ENCODE assay signal across 12 mouse cellular contexts in genomic region chr1:144309901-144310300, GRCm38 (mm10).
"Had no signal": no experiment of that assay in that cellular context is flagged by ENCODE, and none has a peak within 500 bp of the region (broad histone marks: within the 10 kb centered on the region; RNA-seq: fewer than 3 reads in every experiment).

No protein-coding gene starts in this region.

- ATAC-seq: lung, postnatal 0 days; midbrain, embryonic 13.5 days had no signal

- H3K4me3 ChIP-seq: kidney, embryonic 15.5 days; limb, embryonic 10.5 days; liver, embryonic 15.5 days; midbrain, embryonic 13.5 days; neural tube, embryonic 12.5 days had no signal

- H3K9ac ChIP-seq: kidney, embryonic 15.5 days; liver, embryonic 15.5 days; midbrain, embryonic 13.5 days; neural tube, embryonic 12.5 days had no signal

- H3K4me2 ChIP-seq: kidney, embryonic 15.5 days; liver, embryonic 11.5 days; liver, embryonic 15.5 days; midbrain, embryonic 13.5 days; neural tube, embryonic 12.5 days had no signal

- H3K27ac ChIP-seq: kidney, embryonic 15.5 days; limb, embryonic 10.5 days; liver, embryonic 15.5 days; midbrain, embryonic 13.5 days; neural tube, embryonic 12.5 days had no signal

- H3K9me3 ChIP-seq: kidney, embryonic 15.5 days; limb, embryonic 10.5 days; liver, embryonic 15.5 days; midbrain, embryonic 13.5 days; neural tube, embryonic 12.5 days had no signal

- H3K4me1 ChIP-seq: kidney, embryonic 15.5 days; limb, embryonic 10.5 days; liver, embryonic 15.5 days; midbrain, embryonic 13.5 days; neural tube, embryonic 12.5 days had no signal

- H3K36me3 ChIP-seq: kidney, embryonic 15.5 days; limb, embryonic 10.5 days; liver, embryonic 15.5 days; midbrain, embryonic 13.5 days; neural tube, embryonic 12.5 days had no signal

- DNase-seq: kidney, postnatal 36 days; lung, adult 2 months; lung, postnatal 36 days; right cerebral cortex, postnatal 14 days; thymus, postnatal 4 days had no signal

- H3K27me3 ChIP-seq: kidney, embryonic 15.5 days; liver, embryonic 15.5 days; midbrain, embryonic 13.5 days; neural tube, embryonic 12.5 days had no signal
